8 mouse cellular contexts compared by ENCODE assay signal in genomic region chr11:115612059-115612409, GRCm38 (mm10). TPM values are rescaled to one million over a fixed set of nuclear protein-coding genes. Genes with fewer than 3 reads are reported as not detected.
A peak's percentile ranks its signal among the peaks of the same experiment; 100 is the strongest.
DNase-seq lines count a peak whose midpoint lies in the region; TF ChIP-seq lines count a peak whose summit lies in the region.

No protein-coding gene starts in this region.

- H3ac ChIP-seq in myocyte (ENCODE audit: control insufficient read depth, insufficient read length), result no peak overlapping the region

- H3K27ac ChIP-seq in embryonic facial prominence, embryonic 10.5 days (replicated peaks), result peak overlapping the region; percentile 86
- H3K27ac ChIP-seq in liver, adult 2 months (replicated peaks; ENCODE audit: insufficient read depth, low read depth, low read length), result peak overlapping the region; percentile 90

- TF ChIP-seq CTCF in liver, adult 2 months (IDR thresholded peaks at IDR 0.05; ENCODE audit: low read depth, low read length), result peak; percentile 31; the same call in 1 of the 2 replicates

- H3K9ac ChIP-seq in liver, adult 2 months (ENCODE audit: low read depth, low read length), result peak overlapping the region; percentile 83

- peaks cover 4% of the 10 kb centered on the region; the same call in 1 of the 2 replicates for H3K79me2 ChIP-seq in liver, adult 2 months (ENCODE audit: control insufficient read depth, insufficient read depth, low read length)
- no peaks in the 10 kb centered on the region for H3K79me2 ChIP-seq in myocyte (ENCODE audit: control insufficient read depth, insufficient read depth)

- peak; percentile 55 to 61 for DNase-seq in left cerebral cortex, adult 18-20 months (ENCODE audit: low spot score in 2 of 2)
- no peak for DNase-seq in left cerebral cortex, adult 11 months (ENCODE audit: low spot score)
- no peak for DNase-seq in embryonic facial prominence, embryonic 10.5 days (ENCODE audit: low spot score)
- peak; percentile 77 for DNase-seq in heart, adult 8-10 months (ENCODE audit: low spot score)
- DNase-seq in kidney, adult 9 months, result peak; percentile 91
- peak; percentile 90 for DNase-seq in liver, adult 2 months (ENCODE audit: extremely low read depth, low read depth, low spot score)
- peak; percentile 83 for DNase-seq in testis, postnatal 14 days (ENCODE audit: low spot score)

- peak overlapping the region; percentile 100 for H3K4me2 ChIP-seq in myocyte (ENCODE audit: low read depth)

- no peaks in the 10 kb centered on the region for H3K9me3 ChIP-seq in embryonic facial prominence, embryonic 10.5 days

- H3K27me3 ChIP-seq in embryonic facial prominence, embryonic 10.5 days (replicated peaks; ENCODE audit: low read depth, poor library complexity, severe bottlenecking), result no peaks in the 10 kb centered on the region; the same call in 1 of the 2 replicates
- H3K27me3 ChIP-seq in liver, adult 2 months (ENCODE audit: control insufficient read depth, insufficient read depth, low read length), result no peaks in the 10 kb centered on the region
- H3K27me3 ChIP-seq in myocyte (ENCODE audit: control insufficient read depth, insufficient read depth, insufficient read length), result no peaks in the 10 kb centered on the region

- peak overlapping the region; percentile 77 for H3K4me3 ChIP-seq in embryonic facial prominence, embryonic 10.5 days
- peak overlapping the region; percentile 83 for H3K4me3 ChIP-seq in liver, adult 2 months (ENCODE audit: insufficient read depth, low read depth, low read length)
- peak overlapping the region; percentile 68 for H3K4me3 ChIP-seq in myocyte

- peaks cover 58% of the 10 kb centered on the region for H3K36me3 ChIP-seq in embryonic facial prominence, embryonic 10.5 days (replicated peaks)
- H3K36me3 ChIP-seq in liver, adult 2 months (ENCODE audit: control insufficient read depth, insufficient read depth, low read length), result peaks cover 11% of the 10 kb centered on the region; the same call in 1 of the 2 replicates
- peaks cover 11% of the 10 kb centered on the region for H3K36me3 ChIP-seq in myocyte (ENCODE audit: control insufficient read depth, insufficient read depth)

- 2% methylated on average over 13 of the region's 13 CpGs for WGBS in embryonic facial prominence, embryonic 10.5 days
- whole genome bisulfite sequencing in liver, adult 2 months, result under 1% methylated on average over 13 of the region's 13 CpGs

- H3K4me1 ChIP-seq in embryonic facial prominence, embryonic 10.5 days, result peaks cover 25% of the 10 kb centered on the region
- peaks cover 15% of the 10 kb centered on the region for H3K4me1 ChIP-seq in liver, adult 2 months (ENCODE audit: control insufficient read depth, insufficient read depth, low read length)

- TF ChIP-seq POLR2A in liver, adult 2 months (IDR thresholded peaks at IDR 0.05; ENCODE audit: extremely low read depth, insufficient read depth, low read length), result no peak
- TF ChIP-seq POLR2A in myocyte (IDR thresholded peaks at IDR 0.05; ENCODE audit: insufficient read length, low read depth), result no peak

TF ChIP-seq in myocyte, 11 proteins besides CTCF, POLR2A, EP300 and RAD21:
- peak in 1 of 3 experiments; percentile 34 for TF ChIP-seq MYOD1 (IDR thresholded peaks at IDR 0.05; ENCODE audit: control insufficient read depth in 1 of 3, insufficient read length in 2 of 3, low read depth in 2 of 3)
- no peak for TF ChIP-seq POLR2AphosphoS2 (IDR thresholded peaks at IDR 0.05; ENCODE audit: insufficient read length, low read depth)
- TF ChIP-seq MYOG (IDR thresholded peaks at IDR 0.05; ENCODE audit: control insufficient read depth in 1 of 3, insufficient read depth in 1 of 3, insufficient read length in 2 of 3, low read depth in 2 of 3), result peak in 1 of 3 experiments; percentile 36
TF ChIP-seq in myocyte: peak in this region for 2.

RNA-seq across cellular contexts. Expression of gene Mif4gd, which starts 0.7 kb away (rescaled TPM):
- 10 to 100 TPM; 15.4 to 16.1 TPM for total RNA-seq in left cerebral cortex, adult 18-20 months (2021)
- polyA plus RNA-seq in embryonic facial prominence, embryonic 10.5 days (2016; fragmentation: Nextera tagmentation; extraction: Ambion mirVana), result 19.4 and 19.8 TPM in 2 replicates
- 10 to 100 TPM; 40.8 to 52.0 (median 45.0) TPM for total RNA-seq in heart, adult 8-10 months (2022)
- total RNA-seq in liver, adult 2 months (2014; rRNA removed), result 35.5 and 40.3 TPM in 2 replicates
- 108 and 132 TPM in 2 replicates for polyA plus RNA-seq in liver, adult 2 months (2012; rRNA removed)
- 17.5 TPM for polyA plus RNA-seq in myocyte (2012; fragmentation: generic; extraction: Trizol)

RNA-seq across cellular contexts. Expression of gene Gga3, which starts 8.2 kb away (rescaled TPM):
- total RNA-seq in left cerebral cortex, adult 18-20 months (2021), result 10 to 100 TPM; 81.4 to 84.1 TPM
- polyA plus RNA-seq in embryonic facial prominence, embryonic 10.5 days (2016; fragmentation: Nextera tagmentation; extraction: Ambion mirVana), result 29.6 and 33.3 TPM in 2 replicates
- total RNA-seq in heart, adult 8-10 months (2022), result 10 to 100 TPM; 13.0 to 19.0 (median 15.8) TPM
- 1.7 and 3.2 TPM in 2 replicates for total RNA-seq in liver, adult 2 months (2014; rRNA removed)
- polyA plus RNA-seq in liver, adult 2 months (2012; rRNA removed), result 5.9 and 8.3 TPM in 2 replicates
- polyA plus RNA-seq in myocyte (2012; fragmentation: generic; extraction: Trizol), result 16.4 TPM

RNA-seq across cellular contexts. Expression of gene Mrps7, which starts 8.3 kb away (rescaled TPM):
- total RNA-seq in left cerebral cortex, adult 18-20 months (2021), result 10 to 100 TPM; 52.8 to 54.1 TPM
- polyA plus RNA-seq in embryonic facial prominence, embryonic 10.5 days (2016; fragmentation: Nextera tagmentation; extraction: Ambion mirVana), result 100 and 101 TPM in 2 replicates
- total RNA-seq in heart, adult 8-10 months (2022), result 100 to 1,000 TPM in 1 of 4 experiments, 10 to 100 TPM in 3; 80.5 to 101 (median 85.0) TPM
- 48.1 and 50.4 TPM in 2 replicates for total RNA-seq in liver, adult 2 months (2014; rRNA removed)
- 32.9 and 39.2 TPM in 2 replicates for polyA plus RNA-seq in liver, adult 2 months (2012; rRNA removed)
- 61.5 TPM for polyA plus RNA-seq in myocyte (2012; fragmentation: generic; extraction: Trizol)

RNA-seq across cellular contexts. Expression of gene Slc25a19, which starts 16.1 kb away (rescaled TPM):
- total RNA-seq in left cerebral cortex, adult 18-20 months (2021), result 10 to 100 TPM; 55.2 to 60.6 TPM
- polyA plus RNA-seq in embryonic facial prominence, embryonic 10.5 days (2016; fragmentation: Nextera tagmentation; extraction: Ambion mirVana), result 23.5 and 24.6 TPM in 2 replicates
- total RNA-seq in heart, adult 8-10 months (2022), result 10 to 100 TPM; 31.4 to 40.9 (median 34.9) TPM
- 8.9 and 14.5 TPM in 2 replicates for total RNA-seq in liver, adult 2 months (2014; rRNA removed)
- polyA plus RNA-seq in liver, adult 2 months (2012; rRNA removed), result 19.5 and 21.3 TPM in 2 replicates
- polyA plus RNA-seq in myocyte (2012; fragmentation: generic; extraction: Trizol), result 13.9 TPM

RNA-seq across cellular contexts. Expression of gene Nup85, which starts 47.8 kb away (rescaled TPM):
- total RNA-seq in left cerebral cortex, adult 18-20 months (2021), result 10 to 100 TPM; 44.2 to 49.3 TPM
- 252 and 253 TPM in 2 replicates for polyA plus RNA-seq in embryonic facial prominence, embryonic 10.5 days (2016; fragmentation: Nextera tagmentation; extraction: Ambion mirVana)
- total RNA-seq in heart, adult 8-10 months (2022), result 10 to 100 TPM; 15.7 to 24.4 (median 19.2) TPM
- total RNA-seq in liver, adult 2 months (2014; rRNA removed), result 21.8 and 24.3 TPM in 2 replicates
- polyA plus RNA-seq in liver, adult 2 months (2012; rRNA removed), result 21.9 and 22.4 TPM in 2 replicates
- polyA plus RNA-seq in myocyte (2012; fragmentation: generic; extraction: Trizol), result 41.1 TPM

Comparison
In these comparisons a context has a peak if more than half of its experiments do, and no peak if none do; other contexts are left out.
1. DNase-seq: peak in left cerebral cortex, adult 18-20 months (2 of 2), heart, adult 8-10 months (single experiment), kidney, adult 9 months (single experiment), liver, adult 2 months (single experiment) and testis, postnatal 14 days (single experiment); none in left cerebral cortex, adult 11 months (single experiment) and embryonic facial prominence, embryonic 10.5 days (single experiment).
2. RNA of gene Gga3, which starts 8.2 kb away (total RNA-seq): 81.4 to 84.1 TPM in left cerebral cortex, adult 18-20 months; 13.0 to 19.0 TPM in heart, adult 8-10 months and 1.7 to 3.2 TPM in liver, adult 2 months; every median in the first group is over 4 times any median in the second.
3. Peak in every context shown above with its lines, with median percentiles within 50 percentile points of each other: H3K4me3 ChIP-seq.